Mouse (Mus musculus): ENCODE data around the gene B4galnt3. TPM values are rescaled to one million over a fixed set of nuclear protein-coding genes. Genes with fewer than 3 reads are reported as not detected.

B4galnt3 gene
- polyA plus RNA-seq, 1 experiment from 2014 or later: 0.59 TPM

DNA sequence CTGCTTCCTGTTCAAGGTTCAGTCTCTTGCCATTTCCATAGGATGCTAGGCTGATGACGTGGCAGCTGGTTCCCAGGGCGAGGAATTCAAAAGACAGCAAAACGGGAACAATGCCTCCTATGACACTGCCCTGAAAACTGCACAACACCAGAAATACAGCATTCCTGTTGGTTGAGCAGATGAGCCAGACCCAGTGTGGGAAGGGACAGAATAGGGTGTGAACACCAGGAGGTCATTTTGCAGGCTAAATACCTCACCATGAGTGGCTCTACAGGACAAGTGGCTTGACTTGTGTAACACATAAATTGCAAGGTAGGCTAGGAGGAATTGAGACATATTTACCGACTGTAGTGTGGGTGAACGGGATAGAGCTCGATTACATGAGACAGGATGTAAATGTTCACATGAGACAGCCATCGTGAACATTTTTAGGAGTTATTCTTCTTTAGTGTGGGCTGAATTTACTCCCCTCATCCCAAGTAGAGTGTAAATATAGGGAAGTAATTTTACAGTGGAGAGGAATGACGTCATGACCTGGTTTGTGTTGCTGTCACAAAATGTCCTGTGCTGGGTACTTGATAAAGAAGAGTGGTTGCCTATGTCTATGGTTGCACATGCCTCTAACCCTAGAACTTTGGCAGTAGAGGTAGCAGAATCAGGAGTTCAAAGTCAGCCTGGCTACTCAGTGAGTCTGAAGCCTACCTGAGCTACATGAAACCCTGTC, 121.9 kb downstream of the B4galnt3 start:
- no peak overlapping the region for H3K4me3 ChIP-seq
- no peaks in the 10 kb centered on the region for H3K9me3 ChIP-seq (replicated peaks)
- no peaks in the 10 kb centered on the region for H3K36me3 ChIP-seq
- H3K4me2 ChIP-seq: no peak overlapping the region
- no peak overlapping the region for H3K9ac ChIP-seq
- WGBS: 80% methylated on average over 8 of the region's 8 CpGs
- peaks cover 37% of the 10 kb centered on the region for H3K4me1 ChIP-seq (replicated peaks)
- H3K27ac ChIP-seq (ENCODE audit: poor library complexity, severe bottlenecking): no peak overlapping the region
- H3K27me3 ChIP-seq (replicated peaks): no peaks in the 10 kb centered on the region
- ATAC-seq (ENCODE audit: insufficient number of reproducible peaks, low FRiP score): no peak

DNA sequence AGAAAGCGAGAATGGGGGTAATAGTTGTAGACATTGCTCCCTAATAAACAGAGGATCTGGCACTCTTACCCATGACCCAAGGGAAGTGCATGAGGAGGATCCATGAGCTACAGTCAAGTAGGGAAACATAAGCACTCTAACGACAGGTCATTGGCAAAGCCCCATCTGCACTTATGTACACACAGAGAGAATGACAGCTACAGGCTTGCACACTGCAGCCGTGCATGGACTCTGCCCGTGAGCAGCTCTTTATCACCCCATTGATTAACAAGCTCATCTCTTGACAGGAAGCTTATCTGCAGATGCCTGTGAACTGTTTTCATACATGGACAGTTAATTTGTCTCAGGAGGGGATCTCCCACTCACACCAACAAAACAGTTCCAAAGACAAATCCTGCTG, 126.8 kb downstream of the B4galnt3 start:
- 35% methylated on average over 4 of the region's 4 CpGs for WGBS
- no peak overlapping the region for H3K9ac ChIP-seq
- no peaks in the 10 kb centered on the region for H3K9me3 ChIP-seq (replicated peaks)
- H3K27me3 ChIP-seq (replicated peaks): no peaks in the 10 kb centered on the region
- no peak for ATAC-seq (ENCODE audit: insufficient number of reproducible peaks, low FRiP score)
- H3K36me3 ChIP-seq: no peaks in the 10 kb centered on the region
- H3K27ac ChIP-seq (ENCODE audit: poor library complexity, severe bottlenecking): no peak overlapping the region
- H3K4me3 ChIP-seq: no peak overlapping the region
- 0 out of 2 replicates have a peak, but pooled peaks cover 13% of the 10 kb centered on the region for H3K4me1 ChIP-seq (replicated peaks)
- no peak overlapping the region for H3K4me2 ChIP-seq

DNA sequence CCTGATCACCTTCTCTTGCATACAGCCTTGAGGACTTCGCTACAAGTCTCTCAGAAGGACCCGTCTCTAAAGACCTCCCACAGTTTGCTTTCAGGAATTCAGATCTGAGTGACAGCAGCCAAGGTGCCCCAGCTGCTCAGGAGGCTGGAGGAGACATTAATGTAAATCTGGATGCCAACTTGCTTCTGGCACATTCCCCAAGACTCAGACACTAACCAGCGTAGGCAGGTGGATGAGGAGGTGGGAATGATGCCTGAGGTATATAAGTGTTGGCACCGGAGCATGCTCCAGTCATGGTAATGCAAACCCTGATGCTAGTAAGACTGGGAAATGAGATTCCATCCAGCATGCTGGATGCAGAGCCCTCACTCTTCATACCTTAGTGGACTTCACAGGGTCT, 129.6 kb downstream of the B4galnt3 start:
- Histone ChIP-seq H3K36me3 (no peaks in the 10 kb centered on the region), H3K4me1 (replicated peaks) (peaks cover 21% of the 10 kb centered on the region), H3K27me3 (replicated peaks) (no peaks in the 10 kb centered on the region), H3K9ac (no peak overlapping the region), H3K9me3 (replicated peaks) (no peaks in the 10 kb centered on the region), H3K4me3 (no peak overlapping the region), H3K4me2 (no peak overlapping the region), H3K27ac (ENCODE audit: poor library complexity, severe bottlenecking) (no peak overlapping the region)
- no peak for ATAC-seq (ENCODE audit: insufficient number of reproducible peaks, low FRiP score)
- WGBS: 83% methylated on average over 4 of the region's 4 CpGs

DNA sequence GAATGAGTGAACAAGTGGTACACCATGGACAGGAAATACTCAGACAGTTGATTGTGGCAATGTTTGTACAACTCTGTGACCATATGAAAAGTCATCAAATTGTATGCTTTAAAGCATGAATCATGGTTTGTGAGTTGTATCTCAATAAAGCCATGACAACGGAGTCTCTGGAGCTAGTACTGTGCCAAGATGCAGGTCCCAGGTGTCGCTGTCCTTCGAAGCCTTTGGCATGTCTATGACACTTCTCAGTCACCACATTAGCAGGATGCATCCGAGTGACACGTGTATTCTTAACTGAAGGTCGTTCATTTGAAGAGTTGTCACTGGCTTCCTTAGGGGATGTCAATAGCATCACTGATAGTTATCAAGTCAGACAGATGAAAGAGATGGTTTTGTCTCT, 131.4 kb downstream of the B4galnt3 start:
- no peak overlapping the region for H3K4me3 ChIP-seq
- no peak for ATAC-seq (ENCODE audit: insufficient number of reproducible peaks, low FRiP score)
- peaks cover 36% of the 10 kb centered on the region for H3K4me1 ChIP-seq (replicated peaks)
- H3K36me3 ChIP-seq: no peaks in the 10 kb centered on the region
- H3K9ac ChIP-seq: no peak overlapping the region
- no peak overlapping the region for H3K4me2 ChIP-seq
- no peak overlapping the region for H3K27ac ChIP-seq (ENCODE audit: poor library complexity, severe bottlenecking)
- no peaks in the 10 kb centered on the region for H3K9me3 ChIP-seq (replicated peaks)
- no peaks in the 10 kb centered on the region for H3K27me3 ChIP-seq (replicated peaks)
- WGBS: 65% methylated on average over 6 of the region's 6 CpGs

DNA sequence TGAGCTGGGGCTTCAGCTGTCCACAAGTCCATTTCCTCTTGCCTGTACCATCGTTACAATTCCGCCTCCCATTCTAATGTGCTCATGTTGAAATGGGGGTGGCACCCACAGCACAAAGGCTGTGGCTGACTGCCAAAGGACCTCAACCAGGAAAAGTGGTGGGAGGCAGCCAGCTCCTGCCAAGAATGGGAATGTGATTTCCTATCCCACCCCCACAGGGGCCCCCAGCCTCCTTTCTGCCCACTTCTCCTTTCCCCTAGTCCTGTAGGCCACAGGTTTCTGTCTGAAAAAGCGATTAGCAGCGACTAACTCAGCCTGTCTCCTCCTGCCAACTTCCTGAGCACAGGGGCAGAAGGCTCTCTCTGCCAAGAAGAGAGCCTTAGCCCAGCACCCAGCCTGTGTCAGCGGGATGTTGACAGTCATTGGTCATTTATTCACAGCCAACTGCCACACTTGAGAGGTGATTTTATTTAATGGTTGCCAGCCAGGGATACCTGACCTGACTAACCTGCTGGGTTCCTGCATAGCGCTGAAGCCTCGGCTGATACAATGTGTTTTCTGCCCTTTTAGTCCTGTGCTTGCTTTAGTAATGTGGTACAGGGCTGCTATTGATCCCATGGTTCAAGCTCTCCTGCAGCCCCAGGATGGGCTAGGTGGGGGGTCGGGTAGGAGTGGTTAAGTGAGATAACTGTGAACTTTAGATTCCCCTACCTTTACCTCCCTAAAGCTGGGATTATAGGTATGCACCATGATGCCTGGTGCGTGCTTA, 135.0 kb downstream of the B4galnt3 start:
- Histone ChIP-seq H3K27ac (ENCODE audit: poor library complexity, severe bottlenecking) (peak overlapping the region; percentile 50), H3K4me2 (no peak overlapping the region), H3K27me3 (replicated peaks) (no peaks in the 10 kb centered on the region), H3K36me3 (no peaks in the 10 kb centered on the region), H3K9ac (no peak overlapping the region), H3K4me3 (no peak overlapping the region), H3K9me3 (replicated peaks) (no peaks in the 10 kb centered on the region), H3K4me1 (replicated peaks) (peaks cover 31% of the 10 kb centered on the region)
- peak; percentile 67 for ATAC-seq (ENCODE audit: insufficient number of reproducible peaks, low FRiP score)
- 52% methylated on average over 9 of the region's 9 CpGs for WGBS

DNA sequence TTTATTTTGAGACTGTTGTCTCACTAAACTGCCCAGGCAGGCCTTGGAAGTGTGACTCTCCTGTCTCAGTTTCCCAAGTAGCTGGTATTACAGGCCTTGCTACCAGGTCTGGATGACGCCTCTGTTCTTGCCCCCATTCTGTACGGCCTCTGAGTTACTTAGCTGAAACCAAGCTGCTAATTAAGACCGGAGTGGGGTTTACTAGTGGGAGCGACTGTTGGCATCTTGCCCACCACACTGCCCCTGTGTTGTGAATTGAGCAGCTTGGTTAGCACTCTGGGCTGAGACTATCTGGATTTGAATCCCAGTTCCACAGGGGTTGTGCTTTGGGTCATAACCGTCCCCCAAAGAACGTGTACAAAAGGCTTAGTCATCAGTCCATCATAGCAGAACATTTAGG, 136.9 kb downstream of the B4galnt3 start:
- H3K36me3 ChIP-seq: no peaks in the 10 kb centered on the region
- WGBS: 78% methylated on average over 6 of the region's 6 CpGs
- H3K9me3 ChIP-seq (replicated peaks): no peaks in the 10 kb centered on the region
- H3K4me2 ChIP-seq: no peak overlapping the region
- peaks cover 35% of the 10 kb centered on the region for H3K4me1 ChIP-seq (replicated peaks)
- H3K4me3 ChIP-seq: no peak overlapping the region
- no peak overlapping the region for H3K9ac ChIP-seq
- no peak overlapping the region for H3K27ac ChIP-seq (ENCODE audit: poor library complexity, severe bottlenecking)
- no peaks in the 10 kb centered on the region for H3K27me3 ChIP-seq (replicated peaks)
- ATAC-seq (ENCODE audit: insufficient number of reproducible peaks, low FRiP score): no peak

DNA sequence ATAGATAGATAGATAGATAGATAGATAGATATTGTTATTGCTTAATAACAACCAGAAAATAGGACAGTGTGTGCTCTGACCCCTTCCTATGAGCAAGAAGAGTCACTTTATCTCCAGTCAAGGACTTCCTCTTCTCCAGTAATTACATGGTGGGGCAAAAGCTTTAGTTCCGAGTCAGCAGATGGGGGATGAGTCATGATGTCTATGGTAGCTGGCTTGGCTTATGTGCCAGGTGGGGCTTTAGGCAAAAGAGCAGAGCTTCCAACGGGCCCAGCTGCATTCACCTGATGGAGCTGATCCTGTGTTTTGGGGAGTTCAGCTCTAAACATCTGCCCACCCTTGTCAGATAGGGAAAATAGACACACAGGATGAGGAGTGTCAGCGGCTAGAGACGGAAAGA, 138.8 kb downstream of the B4galnt3 start:
- 73% methylated on average over 4 of the region's 4 CpGs for WGBS
- Histone ChIP-seq H3K4me3 (no peak overlapping the region), H3K36me3 (no peaks in the 10 kb centered on the region), H3K27me3 (replicated peaks) (no peaks in the 10 kb centered on the region), H3K9me3 (replicated peaks) (no peaks in the 10 kb centered on the region), H3K4me1 (replicated peaks) (peaks cover 37% of the 10 kb centered on the region), H3K27ac (ENCODE audit: poor library complexity, severe bottlenecking) (no peak overlapping the region), H3K9ac (no peak overlapping the region), H3K4me2 (no peak overlapping the region)
- no peak for ATAC-seq (ENCODE audit: insufficient number of reproducible peaks, low FRiP score)

DNA sequence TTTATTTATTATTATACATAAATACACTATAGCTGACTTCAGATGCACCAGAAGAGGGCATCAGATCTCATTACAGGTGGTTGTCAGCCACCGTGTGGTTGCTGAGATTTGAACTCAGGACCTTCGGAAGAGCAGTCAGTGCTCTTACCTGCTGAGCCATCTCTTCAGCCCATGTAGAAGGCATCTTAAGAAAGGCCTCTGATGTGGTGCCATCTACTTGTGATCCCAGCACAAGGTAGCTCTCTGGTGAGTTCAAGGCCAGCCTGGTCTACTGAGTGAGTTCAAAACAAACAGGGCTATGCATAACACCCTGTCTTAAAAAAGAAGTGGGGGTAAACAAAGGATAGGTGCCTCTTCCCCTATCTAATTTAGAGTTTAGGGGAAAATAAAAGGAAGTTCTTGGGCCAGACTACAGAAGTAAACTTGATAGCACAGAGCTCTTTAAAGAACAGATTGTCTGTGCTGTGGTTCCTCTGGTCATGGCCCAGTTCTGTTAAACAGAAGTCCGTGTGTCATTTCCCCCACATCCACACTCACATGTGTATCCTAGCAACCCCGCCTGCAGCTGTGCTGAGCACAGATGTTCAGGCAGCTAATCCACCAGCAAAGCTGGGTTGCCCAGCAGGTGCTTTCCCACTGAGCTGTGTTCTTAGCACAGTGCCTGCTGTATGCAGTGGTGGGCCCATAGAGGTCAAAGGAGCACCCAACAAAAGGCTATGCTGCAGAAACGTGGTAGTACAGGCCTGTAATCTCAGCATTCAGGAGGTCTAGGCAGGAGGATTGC, 139.6 kb downstream of the B4galnt3 start:
- no peak overlapping the region for H3K4me3 ChIP-seq
- H3K27me3 ChIP-seq (replicated peaks): no peaks in the 10 kb centered on the region
- no peaks in the 10 kb centered on the region for H3K9me3 ChIP-seq (replicated peaks)
- H3K4me1 ChIP-seq (replicated peaks): peaks cover 39% of the 10 kb centered on the region
- H3K36me3 ChIP-seq: no peaks in the 10 kb centered on the region
- H3K27ac ChIP-seq (ENCODE audit: poor library complexity, severe bottlenecking): no peak overlapping the region
- H3K4me2 ChIP-seq: no peak overlapping the region
- ATAC-seq (ENCODE audit: insufficient number of reproducible peaks, low FRiP score): no peak
- no peak overlapping the region for H3K9ac ChIP-seq
- 72% methylated on average over 5 of the region's 5 CpGs for WGBS

Other genes starting within 250 kb of the B4galnt3 start
- gene Ninj2, start 201.2 kb downstream of the B4galnt3 start, polyA plus RNA-seq (2016; fragmentation: Nextera tagmentation; extraction: Ambion mirVana): not detected in 2 replicates
- 0.18 and 0.27 TPM in 2 replicates for gene D330020A13Rik, start 195 bp downstream of the B4galnt3 start, polyA plus RNA-seq (2016; fragmentation: Nextera tagmentation; extraction: Ambion mirVana)
- gene Kdm5a, start 69.6 kb upstream of the B4galnt3 start, polyA plus RNA-seq (2016; fragmentation: Nextera tagmentation; extraction: Ambion mirVana): 37.7 and 41.7 TPM in 2 replicates
- 20.8 and 22.7 TPM in 2 replicates for gene Ccdc77, start 69.8 kb upstream of the B4galnt3 start, polyA plus RNA-seq (2016; fragmentation: Nextera tagmentation; extraction: Ambion mirVana)
- 5.9 and 7.3 TPM in 2 replicates for gene Il17ra, start 168.7 kb upstream of the B4galnt3 start, polyA plus RNA-seq (2016; fragmentation: Nextera tagmentation; extraction: Ambion mirVana)
- gene Tmem121b, start 199.2 kb upstream of the B4galnt3 start, polyA plus RNA-seq (2016; fragmentation: Nextera tagmentation; extraction: Ambion mirVana): 0.10 and 0.15 TPM in 2 replicates
- 16.0 and 17.9 TPM in 2 replicates for gene Hdhd5, start 236.8 kb upstream of the B4galnt3 start, polyA plus RNA-seq (2016; fragmentation: Nextera tagmentation; extraction: Ambion mirVana)

All from heart, embryonic 12.5 days (tissue).